Mouse (Mus musculus) G1E (cell line): ENCODE measurements around the gene Drc1.

Experiments
- CTCF ChIP-seq: IDR thresholded peaks from 2 replicates; pipeline ENCODE4 v1.5.1; 2012; ENCODE audit warnings: low read depth, low read length, inconsistent platforms, mixed read lengths
- GATA1 ChIP-seq: IDR thresholded peaks from 2 replicates; pipeline ENCODE4 v1.6.1; 2012; ENCODE audit warnings: borderline replicate concordance, low read length, inconsistent platforms, mixed read lengths

DNA sequence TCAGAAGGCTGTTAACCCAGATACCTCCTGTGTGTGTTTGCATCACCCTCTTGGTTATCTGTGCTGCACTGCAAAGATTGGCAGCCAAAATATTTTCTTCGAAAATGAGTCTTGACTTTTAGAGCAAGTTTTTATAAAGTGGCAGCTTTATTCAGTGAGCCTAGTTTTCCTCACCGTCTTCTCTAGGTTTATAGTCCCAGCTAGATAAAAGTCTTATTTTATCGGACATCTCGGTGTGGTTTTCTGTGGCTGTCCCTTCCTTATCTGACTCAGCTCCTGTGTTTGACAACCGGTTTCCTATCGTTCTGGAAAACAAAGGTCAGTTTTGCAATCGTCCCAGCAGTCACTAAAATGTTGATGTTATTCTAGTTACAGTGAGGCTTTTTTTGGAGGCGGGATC lies 47.2 kb upstream of the Drc1 start:
- no peak for TF ChIP-seq CTCF
- no peak for TF ChIP-seq GATA1
